Mouse (Mus musculus): ENCODE results near the gene Nlrp10. TPM values are rescaled to one million over a fixed set of nuclear protein-coding genes. Genes with fewer than 3 reads are reported as not detected.

Gene Nlrp10
- polyA plus RNA-seq, 1 experiment from 2014 or later: 0.04 TPM

GRCm38 (mm10) chr7:108941466-108941865, 11.5 kb upstream of the Nlrp10 start:
- Histone ChIP-seq H3K27ac (no peak overlapping the region), H3K36me3 (replicated peaks) (peaks cover 100% of the 10 kb centered on the region), H3K9me3 (no peaks in the 10 kb centered on the region), H3K4me1 (peaks cover 2% of the 10 kb centered on the region), H3K27me3 (ENCODE audit: poor library complexity, severe bottlenecking) (no peaks in the 10 kb centered on the region), H3K4me3 (no peak overlapping the region)
- WGBS: 96% methylated on average over 9 of the region's 9 CpGs
- DNase-seq (ENCODE audit: extremely low spot score, low spot score): no peak

DNA sequence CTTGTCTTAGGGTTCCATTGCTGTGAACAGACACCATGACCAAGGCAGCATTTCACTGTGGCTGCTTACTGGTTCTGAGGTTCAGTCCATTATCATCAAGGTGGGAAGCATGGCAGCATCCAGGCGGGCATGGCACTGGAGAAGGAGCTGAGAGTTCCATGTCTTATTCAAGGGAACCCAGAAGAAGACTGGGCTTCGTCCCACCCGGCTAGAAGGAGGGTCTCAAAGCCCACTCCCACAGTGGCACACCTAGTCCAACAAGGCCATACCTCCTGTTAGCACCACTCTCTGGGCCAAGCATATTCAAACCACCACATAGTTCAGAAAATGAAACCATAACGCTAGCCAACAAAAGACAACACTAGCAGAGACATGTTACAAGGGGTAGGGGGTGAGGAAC, 6.6 kb upstream of the Nlrp10 start:
- no peak for DNase-seq (ENCODE audit: extremely low spot score, low spot score)
- Histone ChIP-seq H3K4me3 (no peak overlapping the region), H3K9me3 (no peaks in the 10 kb centered on the region), H3K4me1 (peaks cover 19% of the 10 kb centered on the region), H3K27me3 (ENCODE audit: poor library complexity, severe bottlenecking) (no peaks in the 10 kb centered on the region), H3K36me3 (replicated peaks) (peaks cover 63% of the 10 kb centered on the region), H3K27ac (no peak overlapping the region)
- 87% methylated on average over 4 of the region's 4 CpGs for WGBS

DNA sequence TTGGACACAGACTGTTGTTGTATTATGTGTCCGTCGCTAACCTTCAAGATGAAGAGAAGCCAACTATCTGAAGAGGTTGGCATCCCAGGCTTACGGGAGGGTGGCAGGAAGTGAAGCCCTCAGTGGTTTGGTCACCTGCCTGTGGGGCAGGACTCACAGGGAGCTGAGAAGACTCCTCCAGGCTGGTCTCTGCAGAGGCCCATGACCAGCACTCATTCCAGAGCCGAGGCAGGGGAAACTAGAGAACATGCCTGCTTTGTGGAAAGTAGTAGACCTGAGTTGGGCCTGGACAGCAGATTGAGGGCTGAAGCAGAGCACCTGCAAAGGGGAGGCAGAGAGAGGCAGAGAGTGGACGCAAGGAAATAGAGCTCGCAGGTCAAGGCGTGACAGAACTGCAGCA, 5.4 kb upstream of the Nlrp10 start:
- no peaks in the 10 kb centered on the region for H3K27me3 ChIP-seq (ENCODE audit: poor library complexity, severe bottlenecking)
- no peak for DNase-seq (ENCODE audit: extremely low spot score, low spot score)
- peaks cover 51% of the 10 kb centered on the region for H3K36me3 ChIP-seq (replicated peaks)
- peaks cover 19% of the 10 kb centered on the region for H3K4me1 ChIP-seq
- no peaks in the 10 kb centered on the region for H3K9me3 ChIP-seq
- H3K4me3 ChIP-seq: peak overlapping the region; percentile 77
- H3K27ac ChIP-seq: no peak overlapping the region
- WGBS: 87% methylated on average over 7 of the region's 7 CpGs

GRCm38 (mm10) chr7:108934836-108935235, 4.9 kb upstream of the Nlrp10 start:
- Histone ChIP-seq H3K9me3 (no peaks in the 10 kb centered on the region), H3K27me3 (ENCODE audit: poor library complexity, severe bottlenecking) (no peaks in the 10 kb centered on the region), H3K27ac (peak overlapping the region; percentile 95), H3K4me3 (peak overlapping the region; percentile 77), H3K36me3 (replicated peaks) (peaks cover 46% of the 10 kb centered on the region), H3K4me1 (peaks cover 19% of the 10 kb centered on the region)
- DNase-seq (ENCODE audit: extremely low spot score, low spot score): no peak
- WGBS: 9% methylated on average over 8 of the region's 8 CpGs

DNA sequence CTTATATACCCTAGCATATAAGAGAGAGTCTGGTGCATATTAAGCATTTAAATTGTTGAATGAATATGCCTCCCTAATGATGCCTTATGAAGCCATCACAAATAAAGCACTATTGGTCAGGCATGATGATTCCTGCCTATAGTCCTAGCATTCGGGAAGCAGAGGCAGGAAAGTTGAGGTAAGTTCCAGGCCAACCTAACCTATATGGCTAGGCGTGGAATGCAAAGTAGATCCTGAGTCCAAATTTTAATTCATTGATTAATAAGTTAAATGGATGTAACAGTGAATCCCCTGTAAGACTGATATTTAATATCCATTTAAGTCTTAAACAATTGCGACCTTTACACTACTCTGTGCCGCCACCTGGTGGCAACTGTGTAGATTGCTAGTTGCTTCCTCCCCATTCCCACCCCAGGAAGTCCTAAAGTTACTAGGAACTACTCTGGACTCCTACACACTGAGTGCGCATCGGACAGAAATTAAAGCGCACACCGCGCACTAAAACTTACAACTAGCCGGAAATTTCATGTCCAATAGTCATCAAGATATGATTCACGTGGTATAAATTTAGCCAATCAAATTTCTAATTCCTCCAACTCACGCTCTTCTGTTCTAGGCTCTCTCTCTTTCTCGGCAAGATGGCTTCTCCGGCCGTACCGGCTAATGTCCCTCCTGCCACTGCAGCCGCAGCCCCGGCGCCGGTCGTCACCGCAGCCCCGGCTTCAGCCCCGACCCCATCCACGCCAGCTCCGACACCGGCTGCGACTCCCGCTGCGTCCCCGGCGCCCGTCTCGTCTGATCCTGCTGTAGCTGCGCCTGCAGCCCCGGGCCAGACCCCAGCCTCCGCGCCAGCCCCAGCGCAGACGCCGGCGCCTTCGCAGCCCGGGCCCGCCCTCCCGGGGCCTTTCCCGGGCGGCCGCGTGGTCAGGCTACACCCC, 4.1 kb upstream of the Nlrp10 start, which contains the start of gene Eif3f:
TSS of gene Eif3f (plus strand) at position 624 of the 938 bp plus-strand sequence.
- DNase-seq (ENCODE audit: extremely low spot score, low spot score): peak; percentile 91
- Histone ChIP-seq H3K9me3 (no peaks in the 10 kb centered on the region), H3K36me3 (replicated peaks) (peaks cover 38% of the 10 kb centered on the region), H3K4me1 (peaks cover 19% of the 10 kb centered on the region), H3K27ac (peak within 1 kb of the TSS; percentile 95), H3K4me3 (peak within 1 kb of the TSS; percentile 77), H3K27me3 (ENCODE audit: poor library complexity, severe bottlenecking) (no peaks in the 10 kb centered on the region)
- WGBS: 2% methylated on average over 50 of the region's 50 CpGs

- Histone ChIP-seq H3K27ac (no peak overlapping the region), H3K36me3 (replicated peaks) (no peaks in the 10 kb centered on the region), H3K4me1 (no peaks in the 10 kb centered on the region), H3K27me3 (ENCODE audit: poor library complexity, severe bottlenecking) (no peaks in the 10 kb centered on the region), H3K4me3 (no peak overlapping the region), H3K9me3 (no peaks in the 10 kb centered on the region)
- 87% methylated on average over 11 of the region's 11 CpGs for WGBS
- DNase-seq (ENCODE audit: extremely low spot score, low spot score): no peak
Observed at GRCm38 (mm10) chr7:108928280-108929188, 1.4 kb downstream of the Nlrp10 start.

GRCm38 (mm10) chr7:108927043-108927442, 2.9 kb downstream of the Nlrp10 start:
- Histone ChIP-seq H3K36me3 (replicated peaks) (no peaks in the 10 kb centered on the region), H3K4me3 (no peak overlapping the region), H3K9me3 (no peaks in the 10 kb centered on the region), H3K27me3 (ENCODE audit: poor library complexity, severe bottlenecking) (no peaks in the 10 kb centered on the region), H3K27ac (no peak overlapping the region), H3K4me1 (no peaks in the 10 kb centered on the region)
- DNase-seq (ENCODE audit: extremely low spot score, low spot score): no peak
- 80% methylated on average over 4 of the region's 4 CpGs for WGBS

- 91% methylated on average over 2 of the region's 2 CpGs for WGBS
- no peak overlapping the region for H3K27ac ChIP-seq
Observed at GRCm38 (mm10) chr7:108903969-108904368, 26.0 kb downstream of the Nlrp10 start.

DNA sequence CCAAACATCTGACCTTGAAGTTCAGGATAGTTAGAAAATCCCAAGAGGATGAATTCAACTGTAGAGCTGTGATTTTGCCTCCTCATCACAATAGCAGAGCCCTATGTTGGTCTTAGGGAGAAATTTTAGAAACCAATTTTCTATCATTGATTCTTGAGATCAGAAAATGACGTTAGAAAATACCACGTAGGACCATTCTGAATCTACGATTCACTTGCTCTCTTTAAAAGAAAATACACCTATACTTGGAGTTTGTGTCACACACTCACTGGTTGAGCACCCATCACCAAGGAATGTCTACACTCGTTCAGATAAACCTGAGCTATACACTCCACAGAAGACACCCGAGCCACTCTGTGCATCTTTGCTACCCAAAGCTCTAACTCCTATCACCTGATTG, 35.7 kb downstream of the Nlrp10 start, which contains the start of gene Olfr519:
TSS of gene Olfr519 (minus strand) at position 101 of the 400 bp plus-strand sequence.
- H3K27ac ChIP-seq: no peak within 1 kb of the TSS
- no peak for DNase-seq (ENCODE audit: extremely low spot score, low spot score)
- H3K4me1 ChIP-seq: no peaks in the 10 kb centered on the region
- WGBS: 92% methylated on average over 5 of the region's 5 CpGs
- H3K4me3 ChIP-seq: no peak within 1 kb of the TSS
- no peaks in the 10 kb centered on the region for H3K9me3 ChIP-seq
- no peaks in the 10 kb centered on the region for H3K36me3 ChIP-seq (replicated peaks)
- no peaks in the 10 kb centered on the region for H3K27me3 ChIP-seq (ENCODE audit: poor library complexity, severe bottlenecking)

More at GRCm38 (mm10) chr7:108903969-108904368, 26.0 kb downstream of the Nlrp10 start:
- DNase-seq (ENCODE audit: extremely low spot score, low spot score): no peak
- H3K9me3 ChIP-seq: no peaks in the 10 kb centered on the region
- H3K27me3 ChIP-seq (ENCODE audit: poor library complexity, severe bottlenecking): no peaks in the 10 kb centered on the region
- H3K4me3 ChIP-seq: no peak overlapping the region
- H3K36me3 ChIP-seq (replicated peaks): no peaks in the 10 kb centered on the region
- no peaks in the 10 kb centered on the region for H3K4me1 ChIP-seq

- Histone ChIP-seq H3K27ac (no peak within 1 kb of the TSS), H3K27me3 (ENCODE audit: poor library complexity, severe bottlenecking) (no peaks in the 10 kb centered on the region), H3K36me3 (replicated peaks) (no peaks in the 10 kb centered on the region), H3K9me3 (no peaks in the 10 kb centered on the region), H3K4me3 (no peak within 1 kb of the TSS), H3K4me1 (no peaks in the 10 kb centered on the region)
- WGBS: 79% methylated on average over 4 of the region's 4 CpGs
- no peak for DNase-seq (ENCODE audit: extremely low spot score, low spot score)
Observed at GRCm38 (mm10) chr7:108884906-108885305, 45.1 kb downstream of the Nlrp10 start, which contains the start of gene Olfr518. TSS of gene Olfr518 (minus strand) at chr7:108885006.

GRCm38 (mm10) chr7:108872279-108872678, 57.7 kb downstream of the Nlrp10 start, which contains the start of gene Olfr517:
TSS of gene Olfr517 (minus strand) at chr7:108872379.
- WGBS: 70% methylated on average over 2 of the region's 2 CpGs
- no peaks in the 10 kb centered on the region for H3K27me3 ChIP-seq (ENCODE audit: poor library complexity, severe bottlenecking)
- no peaks in the 10 kb centered on the region for H3K9me3 ChIP-seq
- H3K36me3 ChIP-seq (replicated peaks): no peaks in the 10 kb centered on the region
- DNase-seq (ENCODE audit: extremely low spot score, low spot score): no peak
- H3K4me3 ChIP-seq: no peak within 1 kb of the TSS
- H3K27ac ChIP-seq: no peak within 1 kb of the TSS
- H3K4me1 ChIP-seq: no peaks in the 10 kb centered on the region

All from forebrain, embryonic 10.5 days (tissue).